Mouse (Mus musculus) heart, embryonic 13.5 days (tissue): ENCODE results near the gene Slc38a7. TPM values are rescaled to one million over a fixed set of nuclear protein-coding genes. Genes with fewer than 3 reads are reported as not detected.
A peak's percentile ranks its signal among the peaks of the same experiment; 100 is the strongest.
"Not testable (repeated sequence)": the region's sequence is repeated elsewhere in the genome, so short reads cannot be mapped to it uniquely, and the experiment has no call there.

Experiments
- ATAC-seq: fragments of 200-750 bp; cut with Nextera tagmentation; 2 replicates; pipeline ENCODE4 v1.8.0; 2017; ENCODE audit warnings: moderate TSS enrichment; ENCODE audit not compliant: insufficient number of reproducible peaks, low FRiP score, low TSS enrichment; ENCODE audit errors: extremely low read depth
- H3K27ac ChIP-seq: fragments of 300-500 bp; sonication (generic); replicated peaks from 2 replicates; pipeline ENCODE4 v1.5.1; 2015; ENCODE audit warnings: moderate library complexity, mild to moderate bottlenecking, inconsistent platforms
- H3K27me3 ChIP-seq: fragments of 300-500 bp; sonication (generic); replicated peaks from 2 replicates; pipeline ENCODE4 v1.6.1; 2015; ENCODE audit warnings: mild to moderate bottlenecking, inconsistent platforms
- H3K36me3 ChIP-seq: fragments of 300-500 bp; sonication (generic); 2 replicates; pipeline ENCODE4 v1.6.1; 2015; ENCODE audit warnings: mild to moderate bottlenecking, inconsistent platforms
- H3K4me1 ChIP-seq: fragments of 300-500 bp; sonication (generic); 2 replicates; pipeline ENCODE4 v1.6.1; 2015; ENCODE audit warnings: inconsistent platforms
- H3K4me2 ChIP-seq: fragments of 300-500 bp; sonication (generic); 2 replicates; pipeline ENCODE4 v1.6.1; 2015; ENCODE audit warnings: inconsistent platforms, mild to moderate bottlenecking, moderate library complexity
- H3K4me3 ChIP-seq: fragments of 300-500 bp; sonication (generic); 2 replicates; pipeline ENCODE4 v1.5.1; 2015; ENCODE audit warnings: moderate library complexity, mild to moderate bottlenecking, inconsistent platforms
- H3K9ac ChIP-seq: fragments of 300-500 bp; sonication (generic); 2 replicates; pipeline ENCODE4 v1.6.1; 2015; ENCODE audit warnings: inconsistent platforms, mild to moderate bottlenecking, moderate library complexity
- H3K9me3 ChIP-seq: fragments of 300-500 bp; sonication (generic); 2 replicates; pipeline ENCODE4 v1.6.1; 2016; ENCODE audit warnings: inconsistent platforms
- WGBS: fragments of 180-500 bp; shearing (Covaris S2); methylation state at CpG from one replicate; pipeline ENCODE4 v1.1.7; 2015; ENCODE audit warnings: mixed read lengths; 5-methylcytosine and 5-hydroxymethylcytosine counted together
- polyA plus RNA-seq: library from polyadenylated mRNA; unstranded; fragments of >200 nt; fragmentation: Nextera tagmentation; extraction: Ambion mirVana; gene quantifications from 2 replicates; pipeline ENCODE4 v1.2.1, GENCODE M21; 2015

The Slc38a7 gene
- polyA plus RNA-seq, 1 experiment from 2014 or later, result 12.4 TPM

DNA sequence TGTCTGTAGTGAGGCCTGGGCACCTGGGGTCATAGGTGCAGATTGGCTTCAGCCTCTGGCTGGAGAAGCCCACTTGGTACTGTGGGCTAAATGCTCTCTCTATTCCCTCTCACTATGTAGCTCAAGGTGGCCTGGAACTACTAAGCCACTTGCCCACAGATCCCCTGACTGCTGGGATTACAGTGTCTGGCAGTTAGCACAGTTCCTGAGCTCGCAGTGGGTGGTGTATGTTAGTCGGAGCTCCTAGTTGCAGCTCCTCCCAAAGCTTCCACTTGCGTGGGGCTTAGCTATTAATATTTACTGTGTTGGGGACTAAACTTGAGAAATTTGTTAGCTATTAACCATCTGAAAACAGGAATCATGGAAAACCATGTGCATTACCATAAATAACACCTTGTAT lies 28.2 kb upstream of the Slc38a7 start:
- WGBS, result 74% methylated on average over 3 of the region's 3 CpGs
- Histone ChIP-seq H3K27ac (no peak overlapping the region), H3K9me3 (no peaks in the 10 kb centered on the region), H3K27me3 (no peaks in the 10 kb centered on the region), H3K4me1 (peaks cover 60% of the 10 kb centered on the region), H3K36me3 (peaks cover 13% of the 10 kb centered on the region), H3K9ac (no peak overlapping the region), H3K4me3 (no peak overlapping the region), H3K4me2 (no peak overlapping the region)
- no peak for ATAC-seq

DNA sequence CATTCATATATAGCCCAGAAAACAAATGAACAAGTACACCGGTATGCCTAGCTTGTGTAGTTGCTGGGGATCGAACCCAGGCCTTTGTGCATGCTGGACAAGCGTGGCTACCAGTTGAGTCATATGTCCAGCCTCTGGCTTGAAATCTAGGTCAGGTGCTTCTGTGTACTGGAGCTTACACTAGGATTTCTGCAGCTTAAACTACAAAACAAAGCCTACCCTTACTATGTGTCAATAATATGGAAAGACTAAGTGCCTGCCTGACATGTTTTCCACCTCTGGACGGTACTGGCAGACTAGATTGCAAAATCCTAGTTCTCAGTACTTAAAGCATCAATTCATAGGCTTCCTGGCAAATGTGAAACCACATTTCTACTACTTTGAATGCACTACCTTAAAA lies 26.5 kb upstream of the Slc38a7 start:
- no peak for ATAC-seq
- Histone ChIP-seq H3K27ac (peak overlapping the region; percentile 88; the same call in 1 of the 2 replicates), H3K4me3 (no peak overlapping the region), H3K4me2 (no peak overlapping the region), H3K9me3 (no peaks in the 10 kb centered on the region), H3K4me1 (peaks cover 42% of the 10 kb centered on the region), H3K36me3 (peaks cover 30% of the 10 kb centered on the region), H3K9ac (no peak overlapping the region), H3K27me3 (no peaks in the 10 kb centered on the region)
- 84% methylated on average over 4 of the region's 4 CpGs for WGBS

DNA sequence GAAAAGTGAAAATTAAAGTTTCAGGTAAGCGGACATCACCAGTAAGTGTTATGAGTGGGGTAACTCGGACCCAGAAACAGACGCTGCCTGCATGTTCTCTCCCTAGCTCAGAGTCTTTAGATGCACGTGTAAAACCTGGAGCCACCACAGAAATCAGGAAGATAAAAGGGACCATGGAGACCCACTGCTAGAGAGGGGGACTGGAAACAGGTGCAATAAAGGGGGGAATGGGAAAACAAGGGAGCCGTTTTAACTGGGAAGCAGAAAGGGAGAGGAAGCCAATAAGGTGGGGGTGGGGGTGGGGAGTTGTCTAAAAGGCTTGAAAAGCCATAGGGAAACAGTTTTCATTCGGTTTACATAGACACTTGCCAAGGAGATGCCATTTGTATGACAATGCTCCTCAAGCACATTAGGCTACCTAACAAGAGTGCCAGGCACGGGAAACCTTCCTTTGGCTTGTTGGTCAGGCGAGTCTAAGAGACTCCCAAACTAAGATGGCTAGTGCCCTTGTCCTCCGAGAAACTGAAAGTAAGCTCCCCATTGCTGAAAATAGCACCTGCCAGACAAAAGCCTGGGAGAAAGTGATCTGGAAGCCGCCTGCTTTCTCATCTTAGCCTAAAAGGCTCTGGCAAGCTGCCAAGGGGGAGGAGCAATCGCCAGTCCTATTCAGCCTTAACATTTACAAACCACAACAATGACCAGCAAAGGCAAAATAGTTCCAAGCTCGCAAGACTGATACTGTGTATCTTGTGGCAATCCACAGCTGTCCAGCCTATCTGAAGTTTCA lies 25.0 kb upstream of the Slc38a7 start:
- H3K4me1 ChIP-seq, result peaks cover 34% of the 10 kb centered on the region
- no peaks in the 10 kb centered on the region for H3K27me3 ChIP-seq
- H3K4me2 ChIP-seq, result peak overlapping the region; percentile 69
- no peaks in the 10 kb centered on the region for H3K9me3 ChIP-seq
- ATAC-seq, result 0 out of 2 replicates have a peak, but pooled peaks have one; percentile 20
- peak overlapping the region; percentile 88 for H3K27ac ChIP-seq
- 39% methylated on average over 12 of the region's 12 CpGs for WGBS
- H3K4me3 ChIP-seq, result peak overlapping the region; percentile 43
- peak overlapping the region; percentile 75 for H3K9ac ChIP-seq
- peaks cover 45% of the 10 kb centered on the region for H3K36me3 ChIP-seq

DNA sequence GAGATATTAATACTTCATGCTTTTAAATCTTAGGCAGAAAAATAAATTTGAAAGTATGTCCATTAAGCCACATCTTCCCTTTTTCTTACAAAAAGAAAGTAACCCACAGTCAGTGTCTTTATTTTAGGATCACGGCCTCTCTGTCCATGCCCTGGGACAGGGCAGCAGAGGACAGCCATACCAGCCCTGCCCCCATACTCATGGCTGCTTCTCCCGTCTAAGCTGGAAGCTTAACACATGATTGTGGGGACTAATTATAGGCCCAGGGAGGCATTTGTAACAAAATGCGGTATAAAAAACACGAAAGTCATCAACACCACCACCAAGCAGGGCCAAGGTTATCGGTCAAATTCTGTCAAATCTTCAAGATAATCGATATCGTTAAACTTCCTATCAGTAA lies 21.9 kb upstream of the Slc38a7 start:
- Histone ChIP-seq H3K4me3 (no peak overlapping the region), H3K36me3 (peaks cover 76% of the 10 kb centered on the region), H3K9ac (no peak overlapping the region), H3K9me3 (no peaks in the 10 kb centered on the region), H3K27me3 (no peaks in the 10 kb centered on the region), H3K4me2 (no peak overlapping the region), H3K4me1 (peaks cover 25% of the 10 kb centered on the region), H3K27ac (peak overlapping the region; percentile 39; the same call in 1 of the 2 replicates)
- ATAC-seq, result no peak
- 78% methylated on average over 7 of the region's 7 CpGs for WGBS

DNA sequence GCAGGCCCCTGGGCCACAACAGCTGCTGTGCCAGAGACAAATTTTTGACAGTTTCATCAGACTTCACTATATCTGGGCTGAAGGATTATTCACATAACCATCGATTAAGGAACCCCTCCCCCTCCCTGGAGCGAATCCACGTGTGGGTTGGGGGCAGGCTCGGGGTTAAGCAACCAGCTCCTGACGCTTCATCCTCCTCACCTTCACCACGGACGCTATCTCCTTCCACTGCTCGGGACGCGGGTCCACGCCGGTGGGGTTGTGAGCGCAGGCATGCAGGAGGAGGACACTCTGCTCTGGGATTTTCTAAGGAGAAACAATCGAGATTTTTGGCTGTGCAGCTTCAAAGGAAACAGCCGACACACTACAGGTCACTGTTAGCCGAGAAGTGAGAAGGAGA lies 18.4 kb upstream of the Slc38a7 start:
- WGBS, result 86% methylated on average over 16 of the region's 16 CpGs
- H3K27ac ChIP-seq, result no peak overlapping the region
- H3K4me1 ChIP-seq, result no peaks in the 10 kb centered on the region
- no peak overlapping the region for H3K4me3 ChIP-seq
- no peaks in the 10 kb centered on the region for H3K9me3 ChIP-seq
- H3K27me3 ChIP-seq, result no peaks in the 10 kb centered on the region
- no peak for ATAC-seq
- H3K4me2 ChIP-seq, result no peak overlapping the region
- H3K36me3 ChIP-seq, result peaks cover 100% of the 10 kb centered on the region
- no peak overlapping the region for H3K9ac ChIP-seq

DNA sequence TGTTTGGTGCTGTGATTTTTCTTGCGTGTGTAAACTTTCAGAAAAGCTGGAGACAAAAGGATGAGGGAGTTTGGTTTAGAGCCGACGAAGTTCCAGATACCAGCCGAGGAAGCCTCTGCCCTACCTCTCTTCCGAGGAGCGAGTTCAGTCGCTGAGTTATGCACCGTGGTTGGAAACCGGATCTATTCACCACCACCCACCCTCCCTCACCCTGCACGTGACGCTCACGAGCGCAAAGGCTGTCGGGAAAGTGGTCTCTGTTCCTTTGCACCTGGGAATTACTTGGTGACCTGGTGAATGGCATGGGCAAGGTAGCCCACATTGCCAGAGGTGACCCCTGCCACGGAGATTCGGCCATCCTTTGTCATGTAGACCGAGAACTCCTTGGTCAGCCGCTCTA lies 11.5 kb upstream of the Slc38a7 start:
- WGBS, result 91% methylated on average over 18 of the region's 18 CpGs
- H3K27me3 ChIP-seq, H3K27ac ChIP-seq, H3K4me3 ChIP-seq, ATAC-seq, H3K9me3 ChIP-seq, H3K4me2 ChIP-seq, H3K9ac ChIP-seq, H3K4me1 ChIP-seq: not testable (repeated sequence)
- H3K36me3 ChIP-seq, result peaks cover 67% of the 10 kb centered on the region

GRCm38 (mm10) chr8:95863761-95864440 lies 10.6 kb upstream of the Slc38a7 start:
- not testable (repeated sequence) for H3K9me3 ChIP-seq, H3K4me2 ChIP-seq, H3K4me1 ChIP-seq, H3K27me3 ChIP-seq, ATAC-seq, H3K9ac ChIP-seq, H3K4me3 ChIP-seq, H3K27ac ChIP-seq
- WGBS, result 54% methylated on average over 10 of the region's 11 CpGs
- H3K36me3 ChIP-seq, result peaks cover 57% of the 10 kb centered on the region

DNA sequence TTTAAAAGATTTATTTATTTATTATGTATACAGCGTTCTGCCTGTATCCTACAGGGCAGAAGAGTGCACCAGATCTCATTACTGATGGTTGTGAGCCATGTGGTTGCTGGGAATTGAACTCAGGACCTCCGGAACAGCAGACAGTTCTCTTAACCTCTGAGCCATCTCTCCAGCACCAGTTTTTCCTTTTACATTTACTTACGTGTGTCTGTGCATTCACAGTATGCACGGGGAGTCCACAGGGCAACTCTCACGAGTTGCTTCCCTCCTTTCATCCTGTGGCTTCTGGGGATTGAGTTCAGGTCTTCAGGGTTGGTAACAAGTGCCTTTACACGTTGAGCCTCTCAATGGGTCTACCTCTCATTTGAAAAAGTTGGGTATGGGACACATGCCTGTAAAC lies 835 bp upstream of the Slc38a7 start:
- H3K27ac ChIP-seq, result no peak overlapping the region
- WGBS, result 74% methylated on average over 6 of the region's 6 CpGs
- no peak for ATAC-seq

GRCm38 (mm10) chr8:95852290-95852689 lies 1.0 kb downstream of the Slc38a7 start:
- Histone ChIP-seq H3K4me3 (peak overlapping the region; percentile 82), H3K27ac (no peak overlapping the region), H3K9me3 (no peaks in the 10 kb centered on the region), H3K27me3 (no peaks in the 10 kb centered on the region), H3K36me3 (peaks cover 7% of the 10 kb centered on the region), H3K4me2 (peak overlapping the region; percentile 90), H3K9ac (peak overlapping the region; percentile 89), H3K4me1 (peaks cover 16% of the 10 kb centered on the region)
- 58% methylated on average over 4 of the region's 4 CpGs for WGBS
- ATAC-seq, result no peak

More for the DNA sequence above, 835 bp upstream of the Slc38a7 start:
- Histone ChIP-seq H3K4me2 (no peak overlapping the region), H3K4me1 (peaks cover 16% of the 10 kb centered on the region), H3K9me3 (no peaks in the 10 kb centered on the region), H3K27me3 (no peaks in the 10 kb centered on the region), H3K36me3 (no peaks in the 10 kb centered on the region), H3K4me3 (no peak overlapping the region), H3K9ac (no peak overlapping the region)

DNA sequence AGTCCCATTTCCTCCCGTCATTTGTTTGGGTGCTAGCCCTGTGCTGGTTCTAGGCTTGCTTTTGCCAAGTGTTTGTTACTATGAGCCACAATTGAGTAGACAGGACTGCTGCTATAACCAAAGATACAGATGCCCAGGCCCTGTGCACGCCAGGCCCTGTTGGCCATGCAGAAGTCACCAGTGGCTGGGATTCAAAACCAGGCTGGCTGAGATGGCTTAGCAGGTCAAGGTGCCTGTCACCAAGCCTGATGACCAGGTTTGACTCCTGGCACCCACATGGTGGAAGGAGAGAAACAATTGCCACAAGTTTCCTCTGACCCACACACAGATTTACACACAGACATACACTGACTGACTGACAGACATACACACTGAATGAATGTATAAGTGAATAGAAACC lies 3.0 kb downstream of the Slc38a7 start:
- Histone ChIP-seq H3K9me3 (no peaks in the 10 kb centered on the region), H3K4me1 (peaks cover 23% of the 10 kb centered on the region), H3K27me3 (no peaks in the 10 kb centered on the region), H3K27ac (no peak overlapping the region), H3K36me3 (peaks cover 22% of the 10 kb centered on the region), H3K4me3 (no peak overlapping the region), H3K4me2 (no peak overlapping the region), H3K9ac (no peak overlapping the region)
- no peak for ATAC-seq
- 90% methylated on average over 2 of the region's 2 CpGs for WGBS

GRCm38 (mm10) chr8:95848734-95849464 lies 4.4 kb downstream of the Slc38a7 start:
- peaks cover 36% of the 10 kb centered on the region for H3K36me3 ChIP-seq
- no peak for ATAC-seq
- no peak overlapping the region for H3K4me3 ChIP-seq

More at GRCm38 (mm10) chr8:95848734-95849464, 4.4 kb downstream of the Slc38a7 start:
- H3K4me1 ChIP-seq, result peaks cover 25% of the 10 kb centered on the region
- H3K9me3 ChIP-seq, result no peaks in the 10 kb centered on the region
- H3K4me2 ChIP-seq, result no peak overlapping the region
- no peak overlapping the region for H3K9ac ChIP-seq
- 83% methylated on average over 19 of the region's 19 CpGs for WGBS
- no peaks in the 10 kb centered on the region for H3K27me3 ChIP-seq
- no peak overlapping the region for H3K27ac ChIP-seq
